Mouse (Mus musculus) small intestine, adult 2 months (tissue): Measurements from ENCODE around the gene Tekt4.

ENCODE experiments used
- CTCF ChIP-seq: fragments of 200-500 bp; IDR thresholded peaks from 2 replicates; pipeline ENCODE4 v1.5.1; 2012; ENCODE audit warnings: low read depth, mild to moderate bottlenecking, control low read depth, inconsistent platforms, low read length, moderate library complexity, mixed read lengths; ENCODE audit not compliant: insufficient replicate concordance, insufficient read length; ENCODE audit errors: extremely low read depth
- POLR2A ChIP-seq: fragments of 200-500 bp; IDR thresholded peaks from 2 replicates; pipeline ENCODE4 v1.6.1; 2012; ENCODE audit warnings: low read depth, mild to moderate bottlenecking, control low read depth, inconsistent platforms, low read length, moderate library complexity

DNA sequence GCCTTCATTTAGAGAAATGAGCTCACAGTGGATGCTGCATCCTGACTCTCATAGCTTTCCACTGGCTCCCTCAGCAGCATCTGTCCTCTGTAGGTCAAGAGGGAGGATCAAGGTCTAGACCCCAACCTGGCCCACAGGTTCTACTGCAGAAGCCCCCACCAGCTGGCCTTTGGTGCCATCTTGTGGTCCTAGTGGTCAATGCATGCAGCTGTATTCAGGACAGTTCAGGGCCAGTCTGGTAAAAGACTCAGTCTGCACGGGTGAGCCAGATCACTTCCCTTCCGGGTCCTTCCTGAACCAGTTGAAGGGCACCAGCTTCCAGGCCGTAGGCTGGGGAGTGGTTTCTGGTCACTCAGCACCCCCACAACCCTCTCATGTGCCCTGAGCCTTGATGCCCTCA is 53.4 kb downstream of the Tekt4 start:
- TF ChIP-seq CTCF (peak; percentile 74; the same call in 1 of the 2 replicates), POLR2A (no peak)
